Mouse (Mus musculus): Measurements from ENCODE around the gene Vamp2. TPM values are rescaled to one million over a fixed set of nuclear protein-coding genes. Genes with fewer than 3 reads are reported as not detected.

The Vamp2 gene
- polyA plus RNA-seq, 1 experiment from 2014 or later = 100 TPM

DNA sequence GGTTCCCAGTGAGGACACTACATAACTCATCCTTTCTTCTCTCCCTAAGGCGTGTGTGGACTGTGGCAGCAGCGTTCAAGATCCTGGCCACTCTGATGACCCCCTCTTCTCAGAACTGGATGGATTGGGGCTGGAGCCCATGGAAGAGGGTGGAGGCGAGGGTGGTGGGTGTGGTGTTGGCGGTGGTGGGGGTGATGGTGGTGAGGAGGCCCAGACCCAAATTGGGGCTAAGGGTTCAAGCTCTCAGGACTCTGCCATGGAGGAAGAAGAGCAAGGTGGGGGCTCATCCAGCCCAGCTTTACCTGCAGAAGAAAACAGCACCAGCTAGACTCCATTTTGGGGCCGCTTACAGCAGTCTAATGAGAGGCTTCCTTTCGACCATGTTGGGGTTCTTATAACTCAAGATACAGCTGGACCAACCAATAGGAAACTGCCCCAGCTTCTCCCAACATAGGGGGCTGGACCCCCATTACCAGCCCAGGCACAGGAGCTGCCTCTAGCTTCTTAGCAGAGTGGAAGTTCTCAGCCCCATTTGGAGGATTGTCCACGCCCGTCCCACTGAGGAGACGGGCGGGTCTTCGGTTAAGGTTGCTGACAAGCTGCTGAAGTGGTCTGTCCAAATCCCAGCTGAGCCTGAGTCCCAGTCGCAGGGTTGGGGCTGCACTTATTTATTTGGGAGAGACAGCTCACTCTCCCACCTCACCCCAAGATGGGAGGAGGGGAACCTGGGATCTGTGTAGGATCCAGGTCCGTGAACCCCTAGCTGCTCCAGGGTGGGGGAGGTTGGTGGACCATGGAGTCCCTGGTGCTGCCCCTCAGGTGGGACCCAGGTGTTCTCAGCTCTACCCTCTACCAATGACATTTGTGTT, 21.0 kb downstream of the Vamp2 start:
- Histone ChIP-seq H3K36me3 (peaks cover 54% of the 10 kb centered on the region), H3K4me3 (no peak overlapping the region), H3K27ac (ENCODE audit: poor library complexity, severe bottlenecking) (no peak overlapping the region), H3K9ac (no peak overlapping the region), H3K4me2 (no peak overlapping the region), H3K4me1 (replicated peaks) (peaks cover 19% of the 10 kb centered on the region), H3K27me3 (replicated peaks) (no peaks in the 10 kb centered on the region), H3K9me3 (replicated peaks) (no peaks in the 10 kb centered on the region)
- ATAC-seq (ENCODE audit: insufficient number of reproducible peaks, low FRiP score) = no peak
- WGBS = 75% methylated on average over 13 of the region's 13 CpGs

DNA sequence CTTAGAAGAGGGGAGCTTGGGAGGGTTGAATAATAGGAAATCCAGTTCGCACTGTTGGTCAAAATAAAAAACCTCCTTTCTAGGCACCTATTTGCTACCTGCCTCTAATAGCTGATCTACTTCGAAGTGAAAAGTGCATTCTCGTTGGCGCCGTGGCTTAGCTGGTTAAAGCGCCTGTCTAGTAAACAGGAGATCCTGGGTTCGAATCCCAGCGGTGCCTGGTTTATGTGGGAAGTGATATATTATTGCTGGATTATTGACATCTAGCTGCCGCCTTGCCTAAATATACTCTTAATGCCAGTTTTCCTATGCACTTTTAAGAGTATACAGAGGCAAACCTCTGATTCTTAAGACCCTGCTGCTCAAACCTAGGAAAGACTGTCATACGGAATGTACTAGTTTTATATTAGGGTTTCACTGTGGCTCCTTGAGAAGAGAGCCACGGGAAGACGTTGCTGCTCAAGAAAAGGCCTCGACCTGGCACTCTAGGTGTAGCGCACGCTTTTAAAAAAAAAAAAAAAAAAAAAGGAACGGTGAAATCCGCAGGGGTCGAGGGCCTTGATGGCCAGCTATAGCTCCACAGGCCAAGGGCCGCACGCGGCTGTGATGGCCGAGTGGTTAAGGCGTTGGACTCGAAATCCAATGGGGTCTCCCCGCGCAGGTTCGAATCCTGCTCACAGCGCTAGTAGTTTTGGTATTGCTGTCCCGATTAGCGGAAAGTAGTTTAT, 22.2 kb downstream of the Vamp2 start:
- peak overlapping the region; percentile 56 for H3K4me3 ChIP-seq
- H3K9ac ChIP-seq = peak overlapping the region; percentile 66
- peaks cover 19% of the 10 kb centered on the region for H3K4me1 ChIP-seq (replicated peaks)
- H3K9me3 ChIP-seq (replicated peaks) = no peaks in the 10 kb centered on the region
- H3K36me3 ChIP-seq = peaks cover 42% of the 10 kb centered on the region
- WGBS = 1% methylated on average over 30 of the region's 30 CpGs
- H3K27ac ChIP-seq (ENCODE audit: poor library complexity, severe bottlenecking) = peak overlapping the region; percentile 70
- H3K4me2 ChIP-seq = peak overlapping the region; percentile 60
- no peaks in the 10 kb centered on the region for H3K27me3 ChIP-seq (replicated peaks)
- ATAC-seq (ENCODE audit: insufficient number of reproducible peaks, low FRiP score) = peak; percentile 80; the same call in 1 of the 2 replicates

DNA sequence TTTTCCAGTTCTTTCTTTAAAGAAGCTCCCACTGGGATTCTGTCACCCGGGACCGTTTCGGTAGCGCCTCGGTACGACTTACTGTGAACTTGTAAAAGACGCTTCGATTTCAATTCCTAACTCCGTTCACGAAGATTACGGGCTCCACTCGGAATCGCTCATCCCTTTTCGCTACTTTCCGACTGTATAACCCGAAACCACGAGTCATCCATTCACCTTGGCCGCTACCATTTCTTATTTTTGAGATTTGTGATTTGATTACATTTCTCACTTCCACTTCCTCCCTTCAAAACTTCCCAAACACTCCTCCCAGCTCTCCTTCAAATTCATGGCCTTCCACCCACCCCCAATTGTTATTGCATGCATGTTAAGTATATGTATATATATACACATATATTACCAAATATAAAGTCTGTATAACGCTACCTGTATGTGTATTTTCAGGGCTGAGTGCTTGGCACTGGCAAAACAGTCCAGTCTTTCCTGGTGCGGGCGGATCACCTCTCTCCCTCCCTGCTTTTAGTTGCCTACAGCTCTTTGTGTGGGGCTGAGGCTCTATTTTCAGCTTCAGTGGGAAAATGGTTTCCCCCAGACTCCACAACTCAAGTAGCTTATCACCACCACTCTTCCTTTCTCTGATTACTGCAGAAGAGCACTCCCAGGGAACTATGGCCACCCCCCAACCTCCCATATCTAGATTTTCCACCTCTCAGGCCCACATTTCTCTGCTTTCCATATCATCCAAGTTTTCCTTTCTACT, 22.9 kb downstream of the Vamp2 start:
- Histone ChIP-seq H3K4me3 (peak overlapping the region; percentile 56), H3K9me3 (replicated peaks) (no peaks in the 10 kb centered on the region), H3K27me3 (replicated peaks) (no peaks in the 10 kb centered on the region), H3K36me3 (peaks cover 34% of the 10 kb centered on the region), H3K27ac (ENCODE audit: poor library complexity, severe bottlenecking) (peak overlapping the region; percentile 70), H3K9ac (peak overlapping the region; percentile 66), H3K4me2 (peak overlapping the region; percentile 60), H3K4me1 (replicated peaks) (peaks cover 19% of the 10 kb centered on the region)
- no peak for ATAC-seq (ENCODE audit: insufficient number of reproducible peaks, low FRiP score)
- 3% methylated on average over 21 of the region's 21 CpGs for WGBS

DNA sequence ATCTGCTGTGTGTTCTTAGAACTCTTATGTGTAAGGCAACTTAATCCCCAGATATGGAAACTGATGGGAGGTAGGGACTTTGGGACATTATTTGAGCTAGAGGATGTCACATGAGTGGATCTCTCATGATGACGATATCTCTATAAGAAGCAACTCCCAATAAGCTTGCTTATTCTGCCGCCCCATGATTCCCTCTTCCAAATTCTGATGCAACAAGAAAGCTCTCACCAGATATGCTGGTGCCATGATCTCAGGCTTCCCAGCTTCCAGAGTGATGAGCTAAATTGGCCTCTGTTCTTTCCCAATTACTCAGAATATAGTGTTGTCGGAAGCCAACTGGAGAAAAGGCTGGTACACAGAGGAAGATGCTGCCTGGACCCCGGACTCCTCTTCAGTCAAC, 23.6 kb downstream of the Vamp2 start:
- Histone ChIP-seq H3K27me3 (replicated peaks) (no peaks in the 10 kb centered on the region), H3K4me1 (replicated peaks) (peaks cover 20% of the 10 kb centered on the region), H3K27ac (ENCODE audit: poor library complexity, severe bottlenecking) (peak overlapping the region; percentile 70), H3K4me3 (peak overlapping the region; percentile 56; the same call in 1 of the 2 replicates), H3K4me2 (peak overlapping the region; percentile 46), H3K9ac (0 out of 2 replicates have a peak overlapping the region, but pooled peaks have one; percentile 25), H3K9me3 (replicated peaks) (no peaks in the 10 kb centered on the region), H3K36me3 (peaks cover 28% of the 10 kb centered on the region)
- 50% methylated on average over 4 of the region's 4 CpGs for WGBS
- no peak for ATAC-seq (ENCODE audit: insufficient number of reproducible peaks, low FRiP score)

DNA sequence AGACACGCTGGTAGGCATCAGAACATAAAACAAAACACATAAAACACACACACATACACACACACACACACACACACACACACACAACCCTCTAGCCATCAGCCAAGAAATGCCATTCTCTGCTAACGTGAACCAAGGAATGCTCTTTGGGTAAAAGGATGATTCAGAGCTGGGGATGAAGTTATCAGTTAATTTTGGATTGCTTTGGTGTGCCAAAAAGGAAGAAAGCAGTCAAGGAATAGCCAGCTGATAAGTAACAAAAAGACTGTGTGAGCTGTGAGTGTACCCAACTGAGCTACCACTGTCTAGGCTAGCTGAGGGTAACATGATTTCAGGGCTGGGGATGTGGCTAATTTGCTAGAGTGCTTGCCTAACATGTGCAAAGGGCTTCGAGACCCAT, 25.7 kb downstream of the Vamp2 start:
- WGBS = 59% methylated on average over 3 of the region's 3 CpGs
- H3K9me3 ChIP-seq (replicated peaks) = no peaks in the 10 kb centered on the region

DNA sequence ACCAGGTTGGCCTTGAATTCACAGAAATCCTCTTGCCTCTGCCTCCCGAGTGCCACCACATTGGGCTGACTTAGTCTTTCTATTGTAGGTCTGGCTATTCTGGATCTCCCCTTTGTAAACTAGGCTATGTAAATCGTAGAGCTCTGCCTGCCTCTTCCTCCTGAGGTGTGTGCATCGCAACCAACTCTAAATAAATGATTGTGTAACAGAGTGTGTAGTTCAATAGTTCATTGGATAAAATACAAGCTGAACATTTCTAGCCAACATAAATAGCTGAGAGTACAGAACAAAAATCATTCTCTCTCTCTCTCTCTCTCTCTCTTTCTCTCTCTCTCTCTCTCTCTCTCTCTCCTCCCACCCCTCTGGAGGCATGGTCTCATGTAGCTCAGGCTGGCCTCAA, 26.3 kb downstream of the Vamp2 start:
- H3K4me3 ChIP-seq = no peak overlapping the region
- H3K36me3 ChIP-seq = peaks cover under 1% of the 10 kb centered on the region; the same call in 1 of the 2 replicates
- no peaks in the 10 kb centered on the region for H3K27me3 ChIP-seq (replicated peaks)
- ATAC-seq (ENCODE audit: insufficient number of reproducible peaks, low FRiP score) = no peak
- H3K27ac ChIP-seq (ENCODE audit: poor library complexity, severe bottlenecking) = no peak overlapping the region
- peaks cover 29% of the 10 kb centered on the region for H3K4me1 ChIP-seq (replicated peaks)
- no peaks in the 10 kb centered on the region for H3K9me3 ChIP-seq (replicated peaks)
- WGBS = 78% methylated on average over 3 of the region's 3 CpGs
- no peak overlapping the region for H3K9ac ChIP-seq
- H3K4me2 ChIP-seq = no peak overlapping the region

More for the DNA sequence above, 25.7 kb downstream of the Vamp2 start:
- Histone ChIP-seq H3K4me2 (no peak overlapping the region), H3K27me3 (replicated peaks) (no peaks in the 10 kb centered on the region), H3K9ac (no peak overlapping the region), H3K27ac (ENCODE audit: poor library complexity, severe bottlenecking) (no peak overlapping the region), H3K4me1 (replicated peaks) (peaks cover 25% of the 10 kb centered on the region), H3K36me3 (peaks cover 6% of the 10 kb centered on the region), H3K4me3 (no peak overlapping the region)
- no peak for ATAC-seq (ENCODE audit: insufficient number of reproducible peaks, low FRiP score)

DNA sequence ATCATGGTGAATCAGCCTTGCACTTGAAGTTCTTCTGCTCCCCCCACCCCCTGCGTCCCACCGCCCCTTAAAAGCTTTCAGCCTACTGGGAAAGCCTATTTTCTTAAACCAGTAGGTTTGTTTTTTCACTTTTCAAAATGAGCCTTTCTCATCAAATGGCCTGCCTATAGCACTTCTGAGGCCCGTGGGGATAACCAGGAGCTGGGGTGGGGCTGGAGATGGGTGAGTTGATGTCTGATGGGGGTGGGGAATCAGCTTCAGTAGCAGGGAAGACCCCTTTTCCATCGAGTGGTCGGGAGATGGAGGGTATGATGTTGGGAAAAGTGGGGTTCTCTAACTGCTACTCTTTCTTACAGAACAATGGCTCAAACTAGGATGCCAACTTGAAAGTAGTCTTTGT, 28.6 kb downstream of the Vamp2 start:
- ATAC-seq (ENCODE audit: insufficient number of reproducible peaks, low FRiP score) = no peak
- H3K9ac ChIP-seq = no peak overlapping the region
- WGBS = 53% methylated on average over 5 of the region's 5 CpGs
- no peaks in the 10 kb centered on the region for H3K9me3 ChIP-seq (replicated peaks)
- H3K27ac ChIP-seq (ENCODE audit: poor library complexity, severe bottlenecking) = no peak overlapping the region
- peak overlapping the region; percentile 90 for H3K4me2 ChIP-seq
- no peaks in the 10 kb centered on the region for H3K36me3 ChIP-seq
- peak overlapping the region; percentile 73; the same call in 1 of the 2 replicates for H3K4me3 ChIP-seq
- H3K27me3 ChIP-seq (replicated peaks) = no peaks in the 10 kb centered on the region
- peaks cover 35% of the 10 kb centered on the region for H3K4me1 ChIP-seq (replicated peaks)

DNA sequence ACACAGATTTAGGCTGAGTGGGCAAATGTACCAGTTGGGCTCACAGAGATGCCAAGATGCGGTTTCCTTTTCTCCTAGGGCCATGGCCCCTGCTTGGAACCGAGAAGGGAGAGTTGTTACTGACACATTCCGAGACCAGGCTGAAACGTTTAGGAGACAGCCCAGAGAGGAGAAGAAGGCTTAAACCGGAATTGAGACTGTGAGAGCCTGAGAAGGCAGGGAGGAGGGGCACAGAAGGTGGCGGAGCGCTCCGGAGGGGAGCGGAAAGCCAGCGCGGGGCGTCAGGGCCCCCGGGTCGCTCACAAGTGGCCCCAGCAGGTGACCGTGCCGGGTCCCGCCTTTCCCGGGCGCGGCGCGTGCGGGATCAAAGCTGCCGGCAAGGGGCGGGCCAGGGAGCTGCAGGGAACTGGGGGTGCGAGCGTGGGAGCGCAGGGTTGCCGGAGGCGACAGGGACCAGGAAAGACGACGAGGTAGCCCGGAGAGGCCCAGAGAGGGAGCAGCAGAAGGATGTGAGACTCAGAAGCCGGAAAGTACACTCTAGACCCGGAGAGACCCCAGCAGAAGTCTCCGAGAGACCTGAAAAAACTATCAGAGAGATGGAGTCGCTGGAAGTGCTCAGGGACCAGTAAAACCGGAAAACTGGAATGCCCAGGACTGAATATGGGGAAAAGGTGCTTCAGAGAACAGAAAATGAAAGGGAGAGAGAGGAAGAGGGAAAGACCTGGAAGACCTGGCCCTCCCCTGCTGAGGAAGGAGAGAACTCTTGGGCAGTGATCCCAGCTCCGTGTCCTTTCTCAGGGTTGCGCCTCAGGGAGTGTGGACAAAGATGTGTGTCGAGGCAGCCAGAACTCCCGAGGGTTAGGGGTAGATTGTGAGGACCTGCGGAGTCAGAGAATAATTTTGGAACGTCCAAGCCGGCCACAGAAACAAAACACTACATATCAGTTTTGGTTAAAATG, 29.7 kb downstream of the Vamp2 start:
- H3K4me2 ChIP-seq = peak overlapping the region; percentile 90
- H3K9me3 ChIP-seq (replicated peaks) = no peaks in the 10 kb centered on the region
- H3K4me1 ChIP-seq (replicated peaks) = peaks cover 29% of the 10 kb centered on the region
- H3K4me3 ChIP-seq = peak overlapping the region; percentile 73
- no peaks in the 10 kb centered on the region for H3K27me3 ChIP-seq (replicated peaks)
- peak; percentile 28; the same call in 1 of the 2 replicates for ATAC-seq (ENCODE audit: insufficient number of reproducible peaks, low FRiP score)
- peak overlapping the region; percentile 83 for H3K9ac ChIP-seq
- H3K27ac ChIP-seq (ENCODE audit: poor library complexity, severe bottlenecking) = peak overlapping the region; percentile 84
- H3K36me3 ChIP-seq = no peaks in the 10 kb centered on the region
- under 1% methylated on average over 45 of the region's 45 CpGs for WGBS

DNA sequence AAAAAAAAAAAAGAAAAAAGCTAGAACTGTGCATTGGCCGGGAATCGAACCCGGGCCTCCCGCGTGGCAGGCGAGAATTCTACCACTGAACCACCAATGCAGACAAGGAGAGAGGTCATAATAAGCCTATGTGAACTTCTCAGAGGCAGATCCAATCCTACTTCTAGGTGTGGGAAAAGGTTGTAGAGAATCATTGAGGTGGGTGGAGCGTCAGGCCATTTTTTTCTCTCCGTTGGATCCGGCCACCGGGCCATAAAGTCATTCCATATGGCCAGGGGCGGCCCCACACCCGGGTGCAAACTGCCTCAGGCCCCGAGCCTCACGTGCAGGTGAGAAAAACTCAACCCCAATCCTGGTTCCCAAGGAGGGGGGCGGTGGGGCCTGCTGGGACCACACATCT, 30.5 kb downstream of the Vamp2 start:
- no peaks in the 10 kb centered on the region for H3K9me3 ChIP-seq (replicated peaks)
- peak overlapping the region; percentile 90 for H3K4me2 ChIP-seq
- ATAC-seq (ENCODE audit: insufficient number of reproducible peaks, low FRiP score) = no peak
- H3K4me3 ChIP-seq = peak overlapping the region; percentile 73
- H3K27me3 ChIP-seq (replicated peaks) = no peaks in the 10 kb centered on the region
- H3K36me3 ChIP-seq = no peaks in the 10 kb centered on the region
- WGBS = under 1% methylated on average over 15 of the region's 15 CpGs
- peak overlapping the region; percentile 34; the same call in 1 of the 2 replicates for H3K9ac ChIP-seq
- peaks cover 29% of the 10 kb centered on the region for H3K4me1 ChIP-seq (replicated peaks)
- H3K27ac ChIP-seq (ENCODE audit: poor library complexity, severe bottlenecking) = no peak overlapping the region
